Comparison of ENCODE assay signal across 14 mouse cellular contexts in the genomic region with DNA sequence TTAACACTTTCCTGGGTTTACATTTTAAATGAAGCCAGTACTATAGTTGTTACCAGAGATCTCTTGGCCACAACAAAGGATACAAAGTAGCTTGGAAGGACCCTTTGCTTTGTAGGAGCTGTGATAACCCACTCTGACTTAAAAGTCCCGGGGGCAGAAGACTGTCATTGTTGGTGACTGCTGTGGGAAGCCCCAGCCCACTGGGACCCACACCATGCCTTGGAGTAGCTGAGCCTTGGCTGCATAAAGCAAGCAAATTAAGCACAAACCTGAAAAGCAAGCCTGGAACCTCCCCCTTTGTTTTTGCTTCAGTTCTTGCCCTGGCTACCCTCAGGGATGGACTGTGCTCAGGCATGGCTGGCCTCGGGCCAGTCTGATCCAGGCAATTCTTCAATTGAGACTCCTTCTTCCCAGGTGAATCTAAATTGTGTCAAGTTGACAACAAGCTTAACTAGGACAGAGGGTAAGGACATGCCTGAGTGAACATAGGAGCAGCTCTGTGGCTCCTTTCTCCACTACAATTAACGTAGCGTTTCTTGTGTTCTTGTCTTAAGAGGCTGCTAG. TPM values are rescaled to one million over a fixed set of nuclear protein-coding genes. Genes with fewer than 3 reads are reported as not detected.
DNase-seq lines count a peak whose midpoint lies in the region.
"Had no signal": no experiment of that assay in that cellular context is flagged by ENCODE, and none has a peak within 500 bp of the region (broad histone marks: within the 10 kb centered on the region; RNA-seq: fewer than 3 reads in every experiment).

No protein-coding gene starts in this region.

- no peaks in the 10 kb centered on the region for H3K27me3 ChIP-seq in heart, embryonic 10.5 days (ENCODE audit: insufficient read depth, poor library complexity, severe bottlenecking)
- H3K27me3 ChIP-seq: embryonic facial prominence, embryonic 13.5 days; heart, embryonic 12.5 days had no signal

- 66% methylated on average over 4 of the region's 4 CpGs for WGBS in heart, embryonic 10.5 days

- H3K36me3 ChIP-seq in heart, embryonic 10.5 days = peaks cover 6% of the 10 kb centered on the region

- DNase-seq in heart, embryonic 10.5 days (ENCODE audit: low spot score) = peak; percentile 50
- no peak for DNase-seq in heart, postnatal 10 days
- peak; percentile 86 for DNase-seq in kidney, adult 11 months
- DNase-seq in kidney, adult 9 months = peak; percentile 90
- peak; percentile 86 to 88 for DNase-seq in kidney, postnatal 36 days
- no peak for DNase-seq in adrenal gland, postnatal 36 days
- DNase-seq in right cerebral cortex, postnatal 36 days (ENCODE audit: low spot score in 2 of 2) = no peak

- no peaks in the 10 kb centered on the region for H3K9me3 ChIP-seq in heart, embryonic 10.5 days
- H3K9me3 ChIP-seq: embryonic facial prominence, embryonic 13.5 days; forebrain, embryonic 10.5 days; heart, embryonic 12.5 days had no signal

- intact Hi-C loops in heart, postnatal 10 days (cut with DNase I) = loop anchor here (2.0 to 5.0 kb wide), 3 partner anchors 92 to 192 kb away; no protein-coding TSS in a partner anchor

- H3K27ac ChIP-seq in heart, embryonic 10.5 days = no peak overlapping the region
- H3K27ac ChIP-seq: embryonic facial prominence, embryonic 13.5 days; forebrain, embryonic 10.5 days; layer of hippocampus, adult 2 months had no signal

- no peak overlapping the region for H3K4me3 ChIP-seq in heart, embryonic 10.5 days
- H3K4me3 ChIP-seq: embryonic facial prominence, embryonic 13.5 days; forebrain, embryonic 10.5 days; heart, embryonic 12.5 days; layer of hippocampus, adult 2 months had no signal

- no peaks in the 10 kb centered on the region for H3K4me1 ChIP-seq in heart, embryonic 10.5 days
- H3K4me1 ChIP-seq: embryonic facial prominence, embryonic 13.5 days; heart, embryonic 12.5 days had no signal

RNA-seq across cellular contexts. Expression of gene Mfsd9, which starts 21.1 kb away (rescaled TPM):
- polyA plus RNA-seq in heart, embryonic 10.5 days (2016; fragmentation: Nextera tagmentation; extraction: Ambion mirVana) = 1.6 and 2.4 TPM in 2 replicates
- total RNA-seq in heart, postnatal 10 days (2021) = 1 to 10 TPM; 1.0 to 1.4 TPM
- total RNA-seq in adrenal gland, postnatal 36 days (2021) = 1 to 10 TPM; 1.8 to 3.9 TPM

RNA-seq across cellular contexts. Expression of gene Tmem182, which starts 36.0 kb away (rescaled TPM):
- polyA plus RNA-seq in heart, embryonic 10.5 days (2016; fragmentation: Nextera tagmentation; extraction: Ambion mirVana) = 5.1 and 12.1 TPM in 2 replicates
- 100 to 1,000 TPM; 124 to 131 TPM for total RNA-seq in heart, postnatal 10 days (2021)
- total RNA-seq in adrenal gland, postnatal 36 days (2021) = 1 to 10 TPM in 1 of 2 experiments, under 1 TPM in 1; 0.95 to 3.6 TPM
- total RNA-seq: MEL had no signal
- polyA plus RNA-seq: forebrain, embryonic 10.5 days; liver, adult 2 months; stomach, embryonic 14.5 days had no signal

Comparison
In these comparisons a context has a peak if more than half of its experiments do, and no peak if none do; other contexts are left out.
1. DNase-seq: peak in heart, embryonic 10.5 days (single experiment), kidney, adult 11 months (single experiment), kidney, adult 9 months (single experiment) and kidney, postnatal 36 days (2 of 2); none in heart, postnatal 10 days (0 of 2), adrenal gland, postnatal 36 days (0 of 2) and right cerebral cortex, postnatal 36 days (0 of 2).
2. RNA of gene Tmem182, which starts 36.0 kb away (total RNA-seq): 124 to 131 TPM in heart, postnatal 10 days; 0.95 to 3.6 TPM in adrenal gland, postnatal 36 days; every median in the first group is over 10 times any median in the second.